11 mouse cellular contexts compared by ENCODE assay signal in genomic region chr11:85834386-85834931, GRCm38 (mm10). TPM values are rescaled to one million over a fixed set of nuclear protein-coding genes. Genes with fewer than 3 reads are reported as not detected.
DNase-seq lines count a peak whose midpoint lies in the region; ATAC-seq and TF ChIP-seq lines count a peak whose summit lies in the region.
"Had no signal": no experiment of that assay in that cellular context is flagged by ENCODE, and none has a peak within 500 bp of the region (broad histone marks: within the 10 kb centered on the region; RNA-seq: fewer than 3 reads in every experiment).

No protein-coding gene starts in this region.

- DNase-seq in adrenal gland, adult 2 months = peak; percentile 53
- no peak for DNase-seq in adrenal gland, postnatal 4 days (ENCODE audit: low spot score in 2 of 2)
- DNase-seq in lung, postnatal 14 days = no peak
- DNase-seq in kidney, postnatal 0 days (ENCODE audit: low spot score) = no peak
- no peak for DNase-seq in cerebellum, postnatal 25 days
- no peak for DNase-seq in right cerebral cortex, adult 18-20 months
- DNase-seq: layer of hippocampus, adult 9-11 months had no signal

- H3K9ac ChIP-seq in lung, embryonic 16.5 days (ENCODE audit: low read length) = peak overlapping the region; percentile 93
- peak overlapping the region; percentile 85 for H3K9ac ChIP-seq in kidney, postnatal 0 days (ENCODE audit: low read depth, low read length)
- H3K9ac ChIP-seq in neural tube, embryonic 15.5 days (replicated peaks) = no peak overlapping the region

- H3K27me3 ChIP-seq in lung, embryonic 16.5 days (ENCODE audit: control insufficient read depth, insufficient read depth, low read depth, low read length) = peaks cover 54% of the 10 kb centered on the region
- H3K27me3 ChIP-seq in kidney, postnatal 0 days (ENCODE audit: insufficient read depth, low read length) = no peaks in the 10 kb centered on the region
- peaks cover 86% of the 10 kb centered on the region for H3K27me3 ChIP-seq in neural tube, embryonic 15.5 days (replicated peaks)

- WGBS in lung, embryonic 16.5 days = 13% methylated on average over 17 of the region's 17 CpGs
- 14% methylated on average over 17 of the region's 17 CpGs for WGBS in kidney, postnatal 0 days
- WGBS in neural tube, embryonic 15.5 days = 5% methylated on average over 17 of the region's 17 CpGs

- H3K9me3 ChIP-seq in lung, embryonic 16.5 days (ENCODE audit: control insufficient read depth, low read length) = no peaks in the 10 kb centered on the region
- H3K9me3 ChIP-seq in kidney, postnatal 0 days (replicated peaks; ENCODE audit: low read length) = no peaks in the 10 kb centered on the region
- H3K9me3 ChIP-seq in neural tube, embryonic 15.5 days (replicated peaks) = no peaks in the 10 kb centered on the region

- no peak for TF ChIP-seq CTCF in kidney, postnatal 0 days (IDR thresholded peaks at IDR 0.05; ENCODE audit: low read depth)

- no peak for ATAC-seq in lung, embryonic 16.5 days (ENCODE audit: low read depth)
- ATAC-seq in kidney, postnatal 0 days (replicated peaks; ENCODE audit: low FRiP score, low read depth) = no peak
- no peak for ATAC-seq in neural tube, embryonic 15.5 days (ENCODE audit: low FRiP score)

- peaks cover 3% of the 10 kb centered on the region; the same call in 1 of the 2 replicates for H3K36me3 ChIP-seq in lung, embryonic 16.5 days (ENCODE audit: control insufficient read depth, insufficient read depth, low read length)
- peaks cover 22% of the 10 kb centered on the region; the same call in 1 of the 2 replicates for H3K36me3 ChIP-seq in kidney, postnatal 0 days (ENCODE audit: insufficient read depth, low read length)
- no peaks in the 10 kb centered on the region for H3K36me3 ChIP-seq in neural tube, embryonic 15.5 days

- peaks cover 17% of the 10 kb centered on the region for H3K4me1 ChIP-seq in lung, embryonic 16.5 days (replicated peaks; ENCODE audit: control insufficient read depth, insufficient read depth, low read length)
- peaks cover 18% of the 10 kb centered on the region for H3K4me1 ChIP-seq in kidney, postnatal 0 days (replicated peaks; ENCODE audit: insufficient read depth, low read length)
- peaks cover 35% of the 10 kb centered on the region for H3K4me1 ChIP-seq in neural tube, embryonic 15.5 days

- peak overlapping the region; percentile 73 for H3K4me3 ChIP-seq in lung, embryonic 16.5 days (ENCODE audit: low read length)
- peak overlapping the region; percentile 65 for H3K4me3 ChIP-seq in kidney, postnatal 0 days (replicated peaks; ENCODE audit: low read depth, low read length)
- peak overlapping the region; percentile 33 for H3K4me3 ChIP-seq in neural tube, embryonic 15.5 days (replicated peaks)

- H3K4me2 ChIP-seq in lung, embryonic 16.5 days (ENCODE audit: low read depth, low read length) = peak overlapping the region; percentile 45
- H3K4me2 ChIP-seq in kidney, postnatal 0 days (ENCODE audit: low read length) = peak overlapping the region; percentile 72
- no peak overlapping the region for H3K4me2 ChIP-seq in neural tube, embryonic 15.5 days

- peak overlapping the region; percentile 96 for H3K27ac ChIP-seq in lung, embryonic 16.5 days (ENCODE audit: low read length)
- peak overlapping the region; percentile 96 for H3K27ac ChIP-seq in kidney, postnatal 0 days
- no peak overlapping the region for H3K27ac ChIP-seq in neural tube, embryonic 15.5 days (replicated peaks)

RNA-seq across cellular contexts. Expression of gene Tbx2, which starts 2.1 kb away (rescaled TPM):
- 10 to 100 TPM; 16.8 to 29.0 TPM for total RNA-seq in adrenal gland, adult 2 months (2021)
- polyA plus RNA-seq in adrenal gland, adult 2 months (2012; rRNA removed) = 54.5 and 56.0 TPM in 2 replicates
- 10 to 100 TPM; 63.3 TPM for total RNA-seq in adrenal gland, postnatal 4 days (2021)
- polyA plus RNA-seq in lung, embryonic 16.5 days (2015; fragmentation: Nextera tagmentation; extraction: Ambion mirVana) = 24.6 and 25.1 TPM in 2 replicates
- 15.6 and 22.5 TPM in 2 replicates for polyA plus RNA-seq in kidney, postnatal 0 days (2015; fragmentation: Nextera tagmentation; extraction: Ambion mirVana)
- polyA plus RNA-seq in neural tube, embryonic 15.5 days (2015; fragmentation: Nextera tagmentation; extraction: Ambion mirVana) = 1.4 and 1.5 TPM in 2 replicates

RNA-seq across cellular contexts. Expression of gene Gm11444, which starts 15.7 kb away (rescaled TPM):
- not detected for total RNA-seq in adrenal gland, adult 2 months (2021)
- polyA plus RNA-seq in adrenal gland, adult 2 months (2012; rRNA removed) = not detected in 2 replicates
- total RNA-seq in adrenal gland, postnatal 4 days (2021) = not detected
- polyA plus RNA-seq in lung, embryonic 16.5 days (2015; fragmentation: Nextera tagmentation; extraction: Ambion mirVana) = not detected in 2 replicates
- not detected in 2 replicates for polyA plus RNA-seq in kidney, postnatal 0 days (2015; fragmentation: Nextera tagmentation; extraction: Ambion mirVana)
- polyA plus RNA-seq in neural tube, embryonic 15.5 days (2015; fragmentation: Nextera tagmentation; extraction: Ambion mirVana) = not detected in 2 replicates
- total RNA-seq: neutrophil, adult 5-6 weeks had no signal
- polyA plus RNA-seq: cortical plate, adult 2 months had no signal

RNA-seq across cellular contexts. Expression of gene Tbx4, which starts 51.8 kb away (rescaled TPM):
- total RNA-seq in adrenal gland, adult 2 months (2021) = under 1 TPM in 1 of 2 experiments, not detected in 1; 0.10 TPM
- 0.10 and 0.27 TPM in 2 replicates for polyA plus RNA-seq in adrenal gland, adult 2 months (2012; rRNA removed)
- not detected for total RNA-seq in adrenal gland, postnatal 4 days (2021)
- polyA plus RNA-seq in lung, embryonic 16.5 days (2015; fragmentation: Nextera tagmentation; extraction: Ambion mirVana) = 61.4 and 70.5 TPM in 2 replicates
- polyA plus RNA-seq in kidney, postnatal 0 days (2015; fragmentation: Nextera tagmentation; extraction: Ambion mirVana) = 0.07 and 0.09 TPM in 2 replicates
- 0.19 and 0.29 TPM in 2 replicates for polyA plus RNA-seq in neural tube, embryonic 15.5 days (2015; fragmentation: Nextera tagmentation; extraction: Ambion mirVana)
- total RNA-seq: neutrophil, adult 5-6 weeks had no signal

Comparison
In these comparisons a context has a peak if more than half of its experiments do, and no peak if none do; other contexts are left out.
1. RNA of gene Tbx4, which starts 51.8 kb away (polyA plus RNA-seq): 61.4 to 70.5 TPM in lung, embryonic 16.5 days; 0.19 to 0.29 TPM in neural tube, embryonic 15.5 days, 0.10 to 0.27 TPM in adrenal gland, adult 2 months and 0.07 to 0.09 TPM in kidney, postnatal 0 days; every median in the first group is over 10 times any median in the second.
2. Peak in every context shown above with its lines, with median percentiles within 50 percentile points of each other: H3K4me3 ChIP-seq.